ENCODE assay signal across 13 mouse cellular contexts in genomic region chr12:8339591-8340319, GRCm38 (mm10). TPM values are rescaled to one million over a fixed set of nuclear protein-coding genes. Genes with fewer than 3 reads are reported as not detected.
DNase-seq lines count a peak whose midpoint lies in the region; ATAC-seq and TF ChIP-seq lines count a peak whose summit lies in the region.
"Had no signal": no experiment of that assay in that cellular context is flagged by ENCODE, and none has a peak within 500 bp of the region (broad histone marks: within the 10 kb centered on the region; RNA-seq: fewer than 3 reads in every experiment).

No protein-coding gene starts in this region.

- intact Hi-C loops in heart, postnatal 14 days (cut with DNase I) = no loop called here
- intact Hi-C loops in left cerebral cortex, adult 2 months (cut with DNase I) = no loop called here

- H3K36me3 ChIP-seq in heart, embryonic 10.5 days = peaks cover 36% of the 10 kb centered on the region
- peaks cover 17% of the 10 kb centered on the region for H3K36me3 ChIP-seq in midbrain, embryonic 16.5 days (ENCODE audit: control insufficient read depth, insufficient read depth, low read length)

- WGBS in heart, embryonic 10.5 days = 43% methylated on average over 13 of the region's 13 CpGs
- 28% methylated on average over 13 of the region's 13 CpGs for WGBS in midbrain, embryonic 16.5 days

- TF ChIP-seq CTCF in left cerebral cortex, adult 2 months (IDR thresholded peaks at IDR 0.05) = no peak

- H3K27me3 ChIP-seq in heart, embryonic 10.5 days (ENCODE audit: insufficient read depth, poor library complexity, severe bottlenecking) = no peaks in the 10 kb centered on the region
- H3K27me3 ChIP-seq in midbrain, embryonic 16.5 days (ENCODE audit: control insufficient read depth, insufficient read depth, low read depth, low read length) = no peaks in the 10 kb centered on the region
- H3K27me3 ChIP-seq: megakaryocyte, embryonic 14.5 days had no signal

- H3K9me3 ChIP-seq in heart, embryonic 10.5 days = no peaks in the 10 kb centered on the region
- H3K9me3 ChIP-seq in midbrain, embryonic 16.5 days (replicated peaks; ENCODE audit: control insufficient read depth, low read length, poor library complexity, severe bottlenecking) = no peaks in the 10 kb centered on the region
- H3K9me3 ChIP-seq: megakaryocyte, embryonic 14.5 days had no signal

- H3K27ac ChIP-seq in heart, embryonic 10.5 days = peak overlapping the region; percentile 76
- peak overlapping the region; percentile 47 for H3K27ac ChIP-seq in left cerebral cortex, adult 2 months
- H3K27ac ChIP-seq in midbrain, embryonic 16.5 days (ENCODE audit: low read length) = no peak overlapping the region

- peaks cover 44% of the 10 kb centered on the region for H3K4me1 ChIP-seq in heart, embryonic 10.5 days
- H3K4me1 ChIP-seq in midbrain, embryonic 16.5 days (ENCODE audit: control insufficient read depth, insufficient read depth, low read length) = no peaks in the 10 kb centered on the region; the same call in 1 of the 2 replicates

- H3K4me3 ChIP-seq in heart, embryonic 10.5 days = no peak overlapping the region
- no peak overlapping the region for H3K4me3 ChIP-seq in left cerebral cortex, adult 2 months
- no peak overlapping the region for H3K4me3 ChIP-seq in midbrain, embryonic 16.5 days (ENCODE audit: low read depth, low read length)
- H3K4me3 ChIP-seq: megakaryocyte, embryonic 14.5 days had no signal

- no peak for ATAC-seq in midbrain, embryonic 16.5 days

- no peak for DNase-seq in heart, embryonic 10.5 days (ENCODE audit: low spot score)
- no peak for DNase-seq in heart, postnatal 14 days
- no peak for DNase-seq in left cerebral cortex, adult 2 months (ENCODE audit: extremely low spot score in 1 of 2, low spot score in 2 of 2)
- no peak for DNase-seq in left cerebral cortex, adult 8-10 months (ENCODE audit: low spot score in 2 of 2)
- peak; percentile 69 for DNase-seq in embryo, embryonic 10.5 days (ENCODE audit: low spot score)
- no peak for DNase-seq in gastrocnemius, adult 18-20 months (ENCODE audit: low spot score)
- no peak for DNase-seq in adipocyte (ENCODE audit: low spot score)
- DNase-seq: B cell, adult 2 months; heart, postnatal 10 days; thymus, postnatal 36 days had no signal

- H3K9ac ChIP-seq in midbrain, embryonic 16.5 days (ENCODE audit: low read depth, low read length) = 0 out of 2 replicates have a peak overlapping the region, but pooled peaks have one; percentile 4

- H3K4me2 ChIP-seq in midbrain, embryonic 16.5 days (ENCODE audit: low read length) = no peak overlapping the region

RNA-seq across cellular contexts. Expression of gene Hs1bp3, which starts 26.5 kb away (rescaled TPM):
- 15.2 and 19.8 TPM in 2 replicates for polyA plus RNA-seq in heart, embryonic 10.5 days (2016; fragmentation: Nextera tagmentation; extraction: Ambion mirVana)
- 10 to 100 TPM; 11.9 to 12.9 TPM for total RNA-seq in heart, postnatal 14 days (2021)
- total RNA-seq in left cerebral cortex, adult 2 months (2021) = 10 to 100 TPM; 11.8 to 12.7 TPM
- 10 to 100 TPM; 14.4 to 17.1 (median 15.6) TPM for total RNA-seq in left cerebral cortex, adult 8-10 months (2022)
- polyA plus RNA-seq in midbrain, embryonic 16.5 days (2015; fragmentation: Nextera tagmentation; extraction: Ambion mirVana) = 8.4 and 8.9 TPM in 2 replicates
- total RNA-seq in gastrocnemius, adult 18-20 months (2021) = 1 to 10 TPM; 6.8 to 7.0 TPM

RNA-seq across cellular contexts. Expression of gene Gdf7, which starts 38.0 kb away (rescaled TPM):
- 0.10 and 0.13 TPM in 2 replicates for polyA plus RNA-seq in heart, embryonic 10.5 days (2016; fragmentation: Nextera tagmentation; extraction: Ambion mirVana)
- total RNA-seq in heart, postnatal 14 days (2021) = under 1 TPM; 0.41 to 0.65 TPM
- 1 to 10 TPM in 1 of 2 experiments, under 1 TPM in 1; 0.66 to 1.1 TPM for total RNA-seq in left cerebral cortex, adult 2 months (2021)
- under 1 TPM; 0.51 to 0.98 (median 0.82) TPM for total RNA-seq in left cerebral cortex, adult 8-10 months (2022)
- polyA plus RNA-seq in midbrain, embryonic 16.5 days (2015; fragmentation: Nextera tagmentation; extraction: Ambion mirVana) = 0.15 and 0.16 TPM in 2 replicates
- total RNA-seq in gastrocnemius, adult 18-20 months (2021) = not detected
- total RNA-seq: adrenal gland, adult 18-20 months had no signal
